ENCODE assay signal across 10 mouse cellular contexts in the genomic region with DNA sequence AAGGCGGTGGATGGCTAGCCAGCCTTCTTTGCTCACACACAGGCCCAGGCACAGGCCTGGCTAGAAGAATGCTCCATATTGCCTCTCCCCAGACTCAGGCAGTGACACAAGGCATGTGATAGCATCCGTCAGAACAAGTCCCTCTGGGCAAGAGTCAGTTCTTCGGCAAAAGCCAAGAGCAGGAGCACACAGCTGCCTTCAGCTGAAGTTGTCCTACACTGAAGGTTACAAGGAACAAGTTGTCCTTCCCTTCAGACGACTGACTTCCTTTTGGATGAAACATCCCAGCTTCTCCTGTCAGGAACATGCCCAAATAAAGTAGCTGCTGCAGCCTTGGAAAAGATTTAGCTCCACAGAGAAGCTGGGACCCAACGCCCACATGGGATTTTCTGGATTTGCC.
DNase-seq lines count a peak whose midpoint lies in the region; ATAC-seq lines count a peak whose summit lies in the region.
"Had no signal": no experiment of that assay in that cellular context is flagged by ENCODE, and none has a peak within 500 bp of the region (broad histone marks: within the 10 kb centered on the region; RNA-seq: fewer than 3 reads in every experiment).

No protein-coding gene starts in this region.

- H3K9ac ChIP-seq in kidney, embryonic 14.5 days (ENCODE audit: low read depth, low read length) = no peak overlapping the region
- no peak overlapping the region for H3K9ac ChIP-seq in hindbrain, embryonic 12.5 days

- 74% methylated on average over 5 of the region's 5 CpGs for WGBS in kidney, embryonic 14.5 days
- WGBS in hindbrain, embryonic 12.5 days = 80% methylated on average over 5 of the region's 5 CpGs

- intact Hi-C loops in left cerebral cortex, postnatal 10 days (cut with DNase I) = no loop called here

- peaks cover 20% of the 10 kb centered on the region for H3K4me1 ChIP-seq in kidney, embryonic 14.5 days (ENCODE audit: control insufficient read depth, insufficient read depth, low read length)
- peaks cover 9% of the 10 kb centered on the region for H3K4me1 ChIP-seq in hindbrain, embryonic 12.5 days

- H3K4me3 ChIP-seq in kidney, embryonic 14.5 days (ENCODE audit: low read length) = no peak overlapping the region
- no peak overlapping the region for H3K4me3 ChIP-seq in hindbrain, embryonic 12.5 days

- DNase-seq in gastrocnemius, adult 18-20 months (ENCODE audit: low spot score) = peak; percentile 56
- DNase-seq in gastrocnemius, adult 8-10 months (ENCODE audit: low spot score in 2 of 2) = no peak
- peak; percentile 70 to 88 for DNase-seq in heart, adult 18-20 months
- peak; percentile 72 for DNase-seq in lung, postnatal 36 days
- no peak for DNase-seq in left cerebral cortex, postnatal 10 days (ENCODE audit: extremely low spot score in 1 of 2, low spot score in 2 of 2)
- DNase-seq: right cerebral cortex, postnatal 14 days had no signal

- H3K27ac ChIP-seq in kidney, embryonic 14.5 days (ENCODE audit: low read depth, low read length) = peak overlapping the region; percentile 67; the same call in 1 of the 2 replicates
- H3K27ac ChIP-seq in hindbrain, embryonic 12.5 days = no peak overlapping the region

- ATAC-seq in kidney, embryonic 14.5 days (ENCODE audit: low FRiP score, low TSS enrichment) = no peak
- ATAC-seq in hindbrain, embryonic 12.5 days (ENCODE audit: low FRiP score) = no peak
- ATAC-seq in megakaryocyte progenitor cell, adult 5-6 weeks (replicated peaks; ENCODE audit: poor library complexity) = no peak

- H3K9me3 ChIP-seq in kidney, embryonic 14.5 days (ENCODE audit: control insufficient read depth, low read length) = no peaks in the 10 kb centered on the region
- no peaks in the 10 kb centered on the region for H3K9me3 ChIP-seq in hindbrain, embryonic 12.5 days (replicated peaks)
- H3K9me3 ChIP-seq: midbrain, embryonic 10.5 days had no signal

- H3K4me2 ChIP-seq in kidney, embryonic 14.5 days (replicated peaks; ENCODE audit: low read depth, low read length) = peak overlapping the region; percentile 45; the same call in 1 of the 2 replicates
- no peak overlapping the region for H3K4me2 ChIP-seq in hindbrain, embryonic 12.5 days (replicated peaks)

- no peaks in the 10 kb centered on the region for H3K36me3 ChIP-seq in kidney, embryonic 14.5 days (ENCODE audit: control insufficient read depth, insufficient read depth, low read length)
- H3K36me3 ChIP-seq in hindbrain, embryonic 12.5 days = no peaks in the 10 kb centered on the region
- H3K36me3 ChIP-seq: midbrain, embryonic 10.5 days had no signal

- H3K27me3 ChIP-seq in kidney, embryonic 14.5 days (ENCODE audit: control insufficient read depth, insufficient read depth, low read length) = no peaks in the 10 kb centered on the region
- H3K27me3 ChIP-seq in hindbrain, embryonic 12.5 days = no peaks in the 10 kb centered on the region

Comparison
In these comparisons a context has a peak if more than half of its experiments do, and no peak if none do; other contexts are left out.
1. DNase-seq: peak in gastrocnemius, adult 18-20 months (single experiment), heart, adult 18-20 months (2 of 2) and lung, postnatal 36 days (single experiment); none in gastrocnemius, adult 8-10 months (0 of 2) and left cerebral cortex, postnatal 10 days (0 of 2).